Mouse (Mus musculus) forebrain, postnatal 0 days (tissue): ENCODE results near the gene Mcm8. TPM values are rescaled to one million over a fixed set of nuclear protein-coding genes. Genes with fewer than 3 reads are reported as not detected.

Source experiments
- ATAC-seq: fragments of 200-750 bp; cut with Nextera tagmentation; 2 replicates; pipeline ENCODE4 v1.8.0; 2017; ENCODE audit warnings: mild to moderate bottlenecking, moderate library complexity
- DNase-seq: peaks from one replicate; pipeline ENCODE4 v3.0.0-alpha.2; 2015
- H3K27ac ChIP-seq: fragments of 300-500 bp; sonication (generic); 2 replicates; pipeline ENCODE4 v1.5.1; 2014; ENCODE audit warnings: low read depth, mild to moderate bottlenecking, antibody characterized with exemption, low read length, moderate library complexity, mixed read lengths
- H3K27me3 ChIP-seq: fragments of 300-500 bp; sonication (generic); 2 replicates; pipeline ENCODE4 v1.6.1; 2014; ENCODE audit warnings: mild to moderate bottlenecking, low read length, mixed read lengths; ENCODE audit not compliant: insufficient read depth
- H3K36me3 ChIP-seq: fragments of 300-500 bp; sonication (generic); 2 replicates; pipeline ENCODE4 v1.6.1; 2014; ENCODE audit warnings: mild to moderate bottlenecking, moderate library complexity; ENCODE audit not compliant: insufficient read depth
- H3K4me1 ChIP-seq: fragments of 300-500 bp; sonication (generic); 2 replicates; pipeline ENCODE4 v1.6.1; 2014; ENCODE audit warnings: antibody characterized with exemption; ENCODE audit not compliant: insufficient read depth
- H3K4me2 ChIP-seq: fragments of 300-500 bp; sonication (generic); 2 replicates; pipeline ENCODE4 v1.6.1; 2014; ENCODE audit warnings: low read depth, mild to moderate bottlenecking, moderate library complexity
- H3K4me3 ChIP-seq: fragments of 300-500 bp; sonication (generic); 2 replicates; pipeline ENCODE4 v1.5.1; 2014; ENCODE audit warnings: low read depth, low read length, mixed read lengths
- H3K9ac ChIP-seq: fragments of 300-500 bp; sonication (generic); 2 replicates; pipeline ENCODE4 v1.6.1; 2014; ENCODE audit warnings: mild to moderate bottlenecking
- H3K9me3 ChIP-seq: fragments of 300-500 bp; sonication (generic); 2 replicates; pipeline ENCODE4 v1.6.1; 2016; ENCODE audit warnings: low read length
- CTCF ChIP-seq: sonication (generic); IDR thresholded peaks from 2 replicates; pipeline ENCODE4 v1.5.1; 2016; ENCODE audit warnings: antibody characterized with exemption, control low read depth, low read depth
- WGBS: fragments of 180-500 bp; shearing (Covaris S2); extraction: QIAGEN DNeasy Blood & Tissue Kit; methylation state at CpG from one replicate; pipeline ENCODE4 v1.1.7; 2014; 5-methylcytosine and 5-hydroxymethylcytosine counted together
- polyA plus RNA-seq: library from polyadenylated mRNA; unstranded; fragments of >200 nt; fragmentation: Nextera tagmentation; extraction: Ambion mirVana; gene quantifications from 2 replicates; pipeline ENCODE4 v1.2.1, GENCODE M21; 2015
- total RNA-seq: library from RNA; depleted of rRNA; stranded (reverse); fragments of >200 nt; gene quantifications from 2 replicates; pipeline ENCODE4 v1.2.3, GENCODE M21; 2014

The Mcm8 gene
- total and polyA plus RNA-seq, 2 experiments from 2014 or later = 3.9 to 4.6 TPM

- no peak for TF ChIP-seq CTCF
Observed at GRCm38 (mm10) chr2:132794204-132794586, 21.7 kb upstream of the Mcm8 start.

GRCm38 (mm10) chr2:132802976-132803375, 13.0 kb upstream of the Mcm8 start:
- TF ChIP-seq CTCF = no peak
- WGBS = 85% methylated on average over 2 of the region's 2 CpGs
- Histone ChIP-seq H3K36me3 (peaks cover 44% of the 10 kb centered on the region), H3K9ac (no peak overlapping the region), H3K4me1 (no peaks in the 10 kb centered on the region), H3K4me2 (no peak overlapping the region), H3K4me3 (no peak overlapping the region), H3K9me3 (no peaks in the 10 kb centered on the region), H3K27me3 (no peaks in the 10 kb centered on the region), H3K27ac (no peak overlapping the region)
- no peak for ATAC-seq
- no peak for DNase-seq

More at GRCm38 (mm10) chr2:132794204-132794586, 21.7 kb upstream of the Mcm8 start:
- ATAC-seq = no peak
- no peaks in the 10 kb centered on the region for H3K9me3 ChIP-seq
- no peaks in the 10 kb centered on the region for H3K27me3 ChIP-seq
- H3K36me3 ChIP-seq = peaks cover 28% of the 10 kb centered on the region
- DNase-seq = no peak
- WGBS = 88% methylated on average over 7 of the region's 7 CpGs
- no peak overlapping the region for H3K27ac ChIP-seq
- H3K4me2 ChIP-seq = no peak overlapping the region
- no peaks in the 10 kb centered on the region for H3K4me1 ChIP-seq
- no peak overlapping the region for H3K4me3 ChIP-seq
- H3K9ac ChIP-seq = no peak overlapping the region

DNA sequence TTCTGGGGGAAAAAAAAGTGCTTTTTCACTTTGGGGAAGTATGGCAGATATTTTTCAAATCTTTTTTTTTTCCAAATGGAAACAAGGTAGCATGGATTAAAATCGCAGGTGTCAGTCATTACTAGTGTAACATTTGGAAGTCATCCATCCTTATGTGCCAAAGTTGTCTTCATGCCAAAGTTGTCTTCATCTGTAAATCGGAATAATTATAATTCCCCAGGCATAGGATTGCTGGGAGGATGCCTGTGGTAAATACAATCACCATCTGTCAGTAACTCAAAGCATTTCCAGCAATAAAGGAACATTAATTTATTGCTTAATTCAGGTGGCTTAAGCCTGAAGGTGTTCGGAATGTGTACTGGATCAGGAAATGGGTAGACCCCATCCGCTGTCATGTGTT, 25.1 kb downstream of the Mcm8 start:
- Histone ChIP-seq H3K36me3 (no peaks in the 10 kb centered on the region), H3K4me3 (no peak overlapping the region), H3K27me3 (no peaks in the 10 kb centered on the region), H3K27ac (no peak overlapping the region), H3K9ac (no peak overlapping the region), H3K9me3 (no peaks in the 10 kb centered on the region), H3K4me2 (no peak overlapping the region), H3K4me1 (no peaks in the 10 kb centered on the region)
- TF ChIP-seq CTCF = no peak
- 72% methylated on average over 4 of the region's 4 CpGs for WGBS
- DNase-seq = peak; percentile 4
- no peak for ATAC-seq

DNA sequence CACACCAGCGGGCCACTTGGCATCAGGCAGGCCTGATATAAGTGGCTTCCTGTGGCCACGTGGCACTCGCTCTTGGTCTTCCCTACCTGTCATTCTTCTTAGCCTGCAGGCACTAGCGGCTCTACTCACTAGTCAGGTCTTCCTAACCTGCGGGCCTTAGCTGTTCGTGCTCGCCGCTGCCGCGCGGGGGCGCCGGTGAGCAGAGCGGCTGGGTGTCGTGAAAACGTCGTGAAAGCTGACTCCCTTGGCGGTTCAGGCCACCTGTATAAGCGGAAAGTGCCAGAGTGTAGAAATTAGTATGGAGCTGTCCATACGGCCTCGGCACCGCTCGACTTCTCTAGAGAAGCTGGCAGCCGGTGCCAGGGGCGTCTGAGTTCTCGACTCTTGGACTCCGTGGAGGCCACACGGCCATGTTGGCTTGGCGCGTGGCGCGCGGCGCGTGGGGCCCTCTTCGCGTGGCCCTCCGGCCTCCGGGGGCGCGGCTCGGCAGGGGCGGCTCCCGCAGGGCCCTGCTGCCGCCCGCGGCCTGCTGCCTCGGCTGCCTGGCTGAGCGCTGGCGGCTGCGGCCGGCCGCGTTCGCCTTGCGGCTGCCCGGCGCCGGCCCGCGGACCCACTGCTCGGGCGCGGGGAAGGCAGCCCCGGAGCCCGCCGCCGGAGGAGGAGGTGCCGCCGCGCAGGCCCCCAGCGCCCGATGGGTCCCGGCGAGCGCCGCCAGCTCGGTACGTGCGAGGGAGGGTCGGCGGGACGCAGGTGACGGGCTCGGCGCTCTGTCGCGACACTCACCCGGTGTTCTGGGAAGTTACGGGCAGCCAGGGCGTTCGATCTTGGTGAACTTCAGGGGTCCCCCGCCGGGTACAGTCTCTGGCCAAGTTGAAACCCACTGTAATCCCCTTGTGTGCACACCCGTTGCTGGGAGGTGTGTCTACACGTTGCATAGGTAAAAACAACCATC, 30.7 kb downstream of the Mcm8 start, which contains the start of gene Crls1:
Gene Crls1 (plus strand): TSS at position 260 of the 952 bp plus-strand sequence.
- Histone ChIP-seq H3K27me3 (no peaks in the 10 kb centered on the region), H3K4me3 (peak within 1 kb of the TSS; percentile 92)
- ATAC-seq = peak; percentile 93

DNA sequence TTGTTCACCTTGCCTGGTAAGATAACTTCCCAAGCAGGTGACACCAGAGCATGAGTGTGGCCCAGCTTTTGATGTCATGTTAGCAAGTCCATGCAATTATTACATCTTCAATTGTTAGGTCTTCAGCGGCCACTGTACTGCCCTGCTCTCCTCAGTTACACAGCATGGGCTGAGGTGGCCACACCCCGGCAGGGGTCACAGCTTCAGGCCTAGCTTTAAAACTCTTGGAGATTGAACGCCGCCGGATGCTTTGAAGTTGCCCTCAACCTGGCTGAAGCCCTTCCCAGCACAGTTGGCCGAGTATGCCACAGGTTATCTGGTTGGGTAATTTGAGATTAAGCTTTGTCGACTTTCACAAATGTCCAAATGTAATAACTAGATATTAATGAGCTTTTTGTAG, 31.6 kb downstream of the Mcm8 start:
- Histone ChIP-seq H3K27me3 (no peaks in the 10 kb centered on the region), H3K27ac (no peak overlapping the region), H3K4me3 (peak overlapping the region; percentile 92), H3K36me3 (peaks cover 3% of the 10 kb centered on the region; the same call in 1 of the 2 replicates), H3K4me2 (peak overlapping the region; percentile 67), H3K4me1 (peaks cover 17% of the 10 kb centered on the region), H3K9ac (peak overlapping the region; percentile 76), H3K9me3 (no peaks in the 10 kb centered on the region)
- ATAC-seq (no peak), DNase-seq (no peak)
- 43% methylated on average over 7 of the region's 7 CpGs for WGBS
- no peak for TF ChIP-seq CTCF

More for the DNA sequence above, 30.7 kb downstream of the Mcm8 start, which contains the start of gene Crls1:
- peak; percentile 98 for DNase-seq
- H3K4me2 ChIP-seq = peak within 1 kb of the TSS; percentile 67
- H3K9ac ChIP-seq = peak within 1 kb of the TSS; percentile 76
- peak; percentile 99 for TF ChIP-seq CTCF
- peak within 1 kb of the TSS; percentile 88 for H3K27ac ChIP-seq
- peaks cover 17% of the 10 kb centered on the region for H3K4me1 ChIP-seq
- WGBS = under 1% methylated on average over 88 of the region's 96 CpGs
- H3K9me3 ChIP-seq = no peaks in the 10 kb centered on the region
- peaks cover 3% of the 10 kb centered on the region; the same call in 1 of the 2 replicates for H3K36me3 ChIP-seq

- no peak for ATAC-seq
- WGBS = 88% methylated on average over 4 of the region's 4 CpGs
Observed at GRCm38 (mm10) chr2:132848361-132848760, 32.4 kb downstream of the Mcm8 start.

DNA sequence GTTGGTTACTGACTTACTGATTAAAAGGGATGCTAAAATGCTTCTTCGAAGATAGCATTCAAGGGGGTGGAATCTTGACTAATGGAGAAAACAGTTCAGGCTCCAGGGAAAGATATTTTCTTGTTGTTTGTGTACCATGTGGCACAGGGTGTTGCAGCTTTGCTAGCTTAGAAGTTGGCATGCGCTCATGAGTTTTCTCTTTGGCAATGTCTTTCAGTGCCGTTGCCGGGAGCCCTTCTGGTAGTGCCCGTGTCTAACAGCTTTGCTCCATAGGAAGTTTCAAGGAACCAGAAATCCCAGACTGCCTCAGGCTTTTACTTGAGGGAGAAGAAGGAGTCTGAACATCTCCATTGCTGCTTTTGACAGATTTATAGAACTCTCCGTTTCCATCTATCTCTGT, 33.2 kb downstream of the Mcm8 start:
- WGBS = 73% methylated on average over 6 of the region's 6 CpGs
- peaks cover 17% of the 10 kb centered on the region for H3K4me1 ChIP-seq
- DNase-seq = peak; percentile 61
- H3K9me3 ChIP-seq = no peaks in the 10 kb centered on the region
- no peak overlapping the region for H3K4me3 ChIP-seq
- no peak overlapping the region for H3K27ac ChIP-seq
- no peak for TF ChIP-seq CTCF
- no peak for ATAC-seq
- H3K27me3 ChIP-seq = no peaks in the 10 kb centered on the region
- H3K4me2 ChIP-seq = no peak overlapping the region
- H3K9ac ChIP-seq = no peak overlapping the region
- peaks cover 3% of the 10 kb centered on the region; the same call in 1 of the 2 replicates for H3K36me3 ChIP-seq

More at GRCm38 (mm10) chr2:132848361-132848760, 32.4 kb downstream of the Mcm8 start:
- no peak overlapping the region for H3K27ac ChIP-seq
- H3K4me1 ChIP-seq = peaks cover 17% of the 10 kb centered on the region
- no peaks in the 10 kb centered on the region for H3K27me3 ChIP-seq
- no peak overlapping the region for H3K9ac ChIP-seq
- no peak for DNase-seq
- H3K36me3 ChIP-seq = peaks cover 3% of the 10 kb centered on the region; the same call in 1 of the 2 replicates
- no peaks in the 10 kb centered on the region for H3K9me3 ChIP-seq
- no peak overlapping the region for H3K4me3 ChIP-seq
- TF ChIP-seq CTCF = no peak
- peak overlapping the region; percentile 67; the same call in 1 of the 2 replicates for H3K4me2 ChIP-seq
